Mouse (Mus musculus): Measurements from ENCODE around the gene Pnmal2.

DNA sequence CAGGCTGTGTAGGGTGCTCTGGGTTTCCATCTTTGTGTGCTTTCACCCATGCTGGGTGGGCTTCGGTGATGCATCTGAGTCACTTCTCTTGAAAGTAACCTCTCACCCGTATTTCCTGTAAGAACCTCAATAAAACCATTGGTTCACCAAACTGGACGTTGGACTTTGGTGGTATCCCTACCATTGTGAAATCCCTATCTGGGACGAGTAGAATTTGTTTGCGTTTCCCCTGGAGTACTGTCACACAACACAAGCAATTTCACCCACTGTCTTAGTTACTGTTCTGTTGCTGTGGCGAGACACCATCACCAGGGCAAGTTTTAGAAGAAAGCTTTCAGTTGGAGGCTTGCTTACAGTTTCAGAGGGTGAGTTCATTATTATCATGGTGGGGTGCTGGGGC, 23.9 kb downstream of the Pnmal2 start:
- TF ChIP-seq CTCF (IDR thresholded peaks at IDR 0.05 in 2 of 3, conservative IDR thresholded peaks at IDR 0.05 in 1 of 3; ENCODE audit: control insufficient read depth in 1 of 3, insufficient read depth in 1 of 3, low read depth in 2 of 3, low read length in 3 of 3, poor library complexity in 1 of 3, severe bottlenecking in 1 of 3) (no peak), CHD2 (IDR thresholded peaks at IDR 0.05; ENCODE audit: low read length) (no peak), MAZ (IDR thresholded peaks at IDR 0.05; ENCODE audit: low read depth, low read length) (no peak), NRF1 (IDR thresholded peaks at IDR 0.05; ENCODE audit: insufficient read depth, low read depth, low read length, poor library complexity, severe bottlenecking) (no peak), MAFK (IDR thresholded peaks at IDR 0.05; ENCODE audit: borderline replicate concordance, low read depth, low read length) (no peak), USF2 (IDR thresholded peaks at IDR 0.05; ENCODE audit: borderline replicate concordance in 1 of 2, insufficient read depth in 1 of 2, low read depth in 1 of 2, low read length in 2 of 2) (no peak), POLR2AphosphoS5 (IDR thresholded peaks at IDR 0.05; ENCODE audit: borderline replicate concordance, low read depth, low read length) (no peak)
